Mouse (Mus musculus): ENCODE results near the gene Cyp27b1.

Cyp27b1 gene

DNA sequence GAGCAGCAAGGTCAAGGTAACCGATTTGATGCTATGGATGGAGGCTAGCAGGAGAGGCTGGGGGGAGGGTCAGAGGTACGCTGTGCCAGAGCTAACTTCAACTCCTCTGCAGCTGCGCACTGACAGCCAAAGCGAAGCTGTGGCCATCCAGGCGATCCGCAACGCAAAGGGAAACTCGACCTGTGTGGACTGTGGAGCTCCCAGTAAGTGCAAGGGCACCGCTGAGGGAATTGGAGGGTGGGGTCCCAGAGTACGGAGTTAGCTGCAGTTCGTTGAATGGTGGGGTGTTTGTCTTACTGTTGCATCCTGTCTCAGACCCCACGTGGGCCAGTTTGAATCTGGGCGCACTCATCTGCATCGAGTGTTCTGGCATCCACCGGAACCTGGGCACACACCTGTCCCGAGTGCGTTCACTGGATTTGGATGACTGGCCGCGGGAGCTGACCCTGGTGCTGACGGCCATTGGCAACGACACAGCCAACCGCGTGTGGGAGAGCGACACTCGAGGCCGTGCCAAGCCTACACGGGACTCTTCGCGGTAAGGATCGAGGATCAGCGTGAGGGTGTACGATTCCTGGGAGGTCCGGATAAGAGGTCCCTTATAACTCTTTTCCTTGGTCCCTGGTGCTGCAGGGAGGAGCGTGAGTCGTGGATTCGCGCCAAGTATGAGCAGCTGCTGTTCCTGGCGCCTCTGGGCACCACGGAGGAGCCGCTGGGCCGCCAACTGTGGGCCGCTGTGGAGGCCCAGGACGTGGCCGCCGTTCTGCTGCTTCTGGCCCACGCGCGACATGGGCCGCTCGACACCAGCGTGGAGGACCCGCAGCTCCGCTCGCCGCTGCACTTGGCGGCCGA lies 42.7 kb downstream of the Cyp27b1 start:
- no peak for DNase-seq (ENCODE audit: low read depth)

DNA sequence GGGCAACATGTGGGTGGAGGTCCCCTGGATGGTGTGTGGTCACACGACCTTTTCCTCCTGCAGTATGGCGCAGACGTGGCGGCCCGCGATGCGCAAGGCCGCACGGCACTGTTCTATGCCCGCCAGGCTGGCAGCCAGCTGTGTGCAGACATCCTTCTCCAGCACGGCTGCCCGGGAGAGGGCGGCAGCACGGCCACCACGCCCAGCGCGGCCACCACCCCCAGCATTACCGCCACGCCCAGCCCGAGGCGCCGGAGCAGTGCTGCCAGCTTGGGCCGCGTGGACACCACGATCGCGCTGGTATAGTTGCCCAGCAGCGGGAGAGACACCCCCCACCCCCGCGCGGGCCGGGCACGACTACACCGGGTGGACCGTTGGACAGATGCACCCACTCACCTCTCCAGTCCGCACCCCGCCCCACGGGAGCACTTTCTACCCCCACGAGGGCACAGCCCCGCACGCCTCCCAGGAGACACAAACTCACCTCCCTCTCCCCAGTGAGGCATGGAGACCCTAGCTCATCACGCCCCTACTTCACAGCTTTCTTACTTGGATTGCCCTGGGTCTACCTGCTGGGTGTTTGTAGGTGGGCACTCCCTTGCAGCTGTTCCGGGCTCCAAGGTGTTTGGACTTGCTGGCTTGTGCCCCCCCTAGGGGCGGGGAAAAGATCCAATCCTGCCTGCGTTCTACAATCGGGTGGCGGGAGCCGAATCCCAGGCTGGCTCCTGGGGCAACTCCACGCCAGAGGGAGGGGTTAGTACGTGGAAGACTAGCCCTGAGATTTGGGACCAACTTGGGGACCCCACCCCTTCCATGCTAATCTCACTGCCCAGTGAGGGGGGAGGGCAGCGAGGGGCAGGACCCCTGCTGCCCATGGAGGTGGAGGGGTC lies 43.7 kb downstream of the Cyp27b1 start:
- DNase-seq (ENCODE audit: low read depth) = no peak

DNA sequence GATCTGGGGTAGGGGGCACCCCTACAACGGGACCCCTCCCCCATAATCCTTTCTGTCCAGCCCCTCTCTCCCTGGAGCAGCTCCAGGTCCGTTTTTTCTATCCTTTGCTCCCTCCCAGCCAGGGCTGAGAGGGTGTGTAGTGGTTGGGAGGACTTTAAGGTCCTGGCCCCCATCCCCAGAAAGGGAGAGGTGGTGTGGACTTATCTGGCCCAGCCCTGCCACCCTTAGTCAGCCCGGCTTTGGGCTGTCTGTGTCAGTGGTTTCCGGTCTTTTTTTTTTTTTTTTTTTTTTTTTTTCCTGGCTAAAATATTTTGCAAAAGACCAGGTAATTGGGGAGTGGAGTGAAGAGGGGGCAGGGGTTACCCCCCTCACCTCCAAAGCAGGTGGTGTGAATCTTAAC lies 44.7 kb downstream of the Cyp27b1 start:
- no peak for DNase-seq (ENCODE audit: low read depth)

DNA sequence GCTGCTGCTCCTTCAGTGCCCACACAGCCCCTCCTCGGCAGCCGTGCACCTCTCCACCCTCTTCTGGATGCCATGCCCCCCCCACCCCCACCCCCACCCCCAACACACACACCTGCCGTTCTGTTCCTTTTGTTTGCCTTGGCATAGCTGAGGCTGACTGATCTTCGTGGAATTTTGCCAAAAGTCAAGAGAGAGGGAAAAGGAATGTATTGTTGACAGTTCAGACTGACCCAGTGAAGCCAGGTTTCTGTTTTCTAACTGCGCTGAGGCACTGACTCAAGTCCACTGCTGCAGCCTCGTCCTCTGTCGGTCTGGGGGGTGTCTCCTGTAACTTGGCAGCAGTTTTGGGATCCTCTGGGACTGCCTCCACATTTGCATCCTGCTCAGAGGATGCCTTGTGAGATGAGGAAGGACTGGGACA lies 46.3 kb downstream of the Cyp27b1 start:
- no peak for DNase-seq (ENCODE audit: low read depth)

DNA sequence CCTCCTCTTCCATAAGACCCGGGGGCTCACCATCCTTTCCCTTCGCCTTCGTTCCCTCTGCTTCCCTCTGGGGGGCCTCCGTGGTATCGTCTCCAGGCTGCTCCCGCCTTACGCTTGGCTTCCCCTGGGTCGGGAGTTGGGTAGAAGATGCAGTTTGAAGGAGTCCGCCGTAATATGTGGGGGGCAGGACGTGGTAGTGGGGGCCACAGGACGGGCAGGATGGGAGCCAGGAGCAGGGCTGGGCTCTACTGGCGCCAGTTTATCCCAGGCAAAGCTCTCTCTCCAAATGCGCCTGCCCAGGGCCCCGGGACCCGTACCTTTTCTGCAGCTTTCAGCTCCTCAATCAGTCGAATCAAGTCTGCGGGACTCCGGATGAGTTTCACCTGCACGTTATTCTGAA lies 50.5 kb downstream of the Cyp27b1 start:
- no peak for DNase-seq (ENCODE audit: low read depth)

DNA sequence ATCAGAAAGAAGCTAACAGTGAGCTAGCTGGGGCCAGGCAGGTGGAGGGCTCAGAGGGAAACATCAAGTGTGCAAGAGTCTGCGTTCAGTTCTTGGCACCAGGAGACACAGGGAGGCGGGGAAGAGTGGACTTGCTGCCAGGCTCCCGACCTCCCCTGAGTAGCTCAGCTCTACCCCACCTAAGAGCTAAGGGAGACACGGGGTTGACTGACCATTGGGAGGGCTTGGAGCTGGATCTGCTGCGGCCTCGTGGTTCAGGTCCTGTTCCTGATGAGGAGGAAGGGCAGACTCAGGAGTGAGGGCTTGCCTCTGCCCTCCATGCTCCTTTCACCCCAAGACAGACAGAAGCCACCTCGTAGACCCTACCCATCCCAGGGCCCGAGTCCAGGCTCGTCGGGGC lies 51.1 kb downstream of the Cyp27b1 start:
- DNase-seq (ENCODE audit: low read depth) = no peak

DNA sequence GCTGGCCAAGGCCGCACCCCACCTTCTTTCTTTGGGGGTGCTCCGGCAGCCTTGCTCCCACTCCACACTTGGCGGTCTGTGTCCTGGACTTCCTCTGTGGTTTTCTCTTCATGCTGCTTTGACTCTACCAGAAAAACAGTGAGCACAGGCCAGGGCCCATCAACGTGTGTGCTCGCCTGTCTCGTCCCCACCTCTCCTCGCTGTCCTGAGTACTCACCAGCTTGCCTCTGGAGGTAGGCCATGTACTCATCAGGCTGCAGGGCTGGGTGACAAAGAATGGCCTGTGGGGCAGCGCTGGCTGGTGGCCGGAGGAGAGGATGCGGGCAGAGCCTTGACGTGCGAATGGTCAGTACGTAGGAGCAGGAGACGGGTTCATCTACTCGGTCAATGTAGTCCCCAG lies 51.8 kb downstream of the Cyp27b1 start:
- no peak for DNase-seq (ENCODE audit: low read depth)

DNA sequence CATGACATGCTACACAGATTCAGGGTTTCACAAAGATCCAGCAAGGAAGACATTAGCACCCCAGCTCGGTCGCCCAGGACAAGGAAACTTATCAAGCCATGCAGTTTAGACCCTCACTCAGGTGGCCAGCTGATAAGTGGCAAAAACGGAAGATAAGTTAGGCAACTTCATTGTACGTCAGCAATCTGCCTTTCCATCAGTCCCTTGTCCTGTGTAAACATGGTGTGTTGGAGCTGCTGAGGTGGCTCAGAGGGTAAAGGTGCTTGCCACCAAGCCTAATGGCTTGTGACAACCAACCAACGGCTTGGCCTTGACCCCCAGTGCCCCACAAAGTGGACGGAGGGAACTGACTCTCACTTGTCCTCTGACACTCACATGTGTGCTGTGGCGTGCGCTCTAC lies 52.4 kb downstream of the Cyp27b1 start:
- DNase-seq (ENCODE audit: low read depth) = no peak

DNA sequence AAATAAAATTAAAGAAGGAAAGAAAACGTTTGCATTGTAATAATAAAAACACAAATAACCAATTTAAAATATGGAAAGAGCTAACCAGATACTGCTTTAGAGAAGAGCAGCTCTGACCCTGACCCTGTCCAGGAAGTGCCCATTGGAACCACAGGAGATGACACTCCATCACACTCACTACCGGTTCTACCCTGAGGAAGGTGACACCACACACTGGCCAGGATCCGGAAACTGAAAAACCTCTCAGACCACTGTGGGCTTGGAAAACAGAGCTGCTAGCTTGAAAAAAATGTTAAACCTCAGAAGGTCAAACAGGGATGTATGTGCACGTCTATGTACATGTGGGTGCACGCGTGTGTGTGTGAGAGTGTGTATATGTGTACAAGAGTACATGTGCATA lies 53.1 kb downstream of the Cyp27b1 start:
- no peak for DNase-seq (ENCODE audit: low read depth)
